Comparison of ENCODE assay signal across 10 mouse cellular contexts in genomic region chr11:69718661-69719060, GRCm38 (mm10). TPM values are rescaled to one million over a fixed set of nuclear protein-coding genes. Genes with fewer than 3 reads are reported as not detected.
DNase-seq lines count a peak whose midpoint lies in the region; ATAC-seq lines count a peak whose summit lies in the region.
"Had no signal": no experiment of that assay in that cellular context is flagged by ENCODE, and none has a peak within 500 bp of the region (broad histone marks: within the 10 kb centered on the region; RNA-seq: fewer than 3 reads in every experiment).

No protein-coding gene starts in this region.

- H3K27me3 ChIP-seq in kidney, embryonic 16.5 days (ENCODE audit: insufficient read depth, low read length): no peaks in the 10 kb centered on the region
- H3K27me3 ChIP-seq in erythroblast, embryonic 14.5 days (ENCODE audit: control insufficient read depth): no peaks in the 10 kb centered on the region
- no peaks in the 10 kb centered on the region for H3K27me3 ChIP-seq in liver, embryonic 13.5 days

- ATAC-seq in kidney, embryonic 16.5 days (ENCODE audit: low FRiP score, low TSS enrichment): no peak
- ATAC-seq in liver, embryonic 13.5 days (ENCODE audit: low read depth): peak; percentile 94

- H3K27ac ChIP-seq in kidney, embryonic 16.5 days (ENCODE audit: low read length): no peak overlapping the region
- H3K27ac ChIP-seq in liver, embryonic 13.5 days: peak overlapping the region; percentile 73

- peak; percentile 26 for DNase-seq in kidney, adult 18-20 months
- peak; percentile 56 for DNase-seq in c-Kit-negative CD71-positive TER-119-positive erythroid progenitor cells, embryonic 14.5 days (ENCODE audit: low read depth, low spot score)
- DNase-seq in liver, embryonic 13.5 days: peak; percentile 70
- no peak for DNase-seq in layer of hippocampus, adult 9-11 months
- DNase-seq in urinary bladder, postnatal 36 days (ENCODE audit: low spot score in 2 of 2): no peak
- no peak for DNase-seq in cerebellum, adult 18-20 months
- DNase-seq: cerebellum, adult 2 months; thymus, adult 2 months had no signal

- H3K9me3 ChIP-seq in kidney, embryonic 16.5 days (ENCODE audit: low read length): peaks cover 3% of the 10 kb centered on the region
- peaks cover 3% of the 10 kb centered on the region for H3K9me3 ChIP-seq in erythroblast, embryonic 14.5 days (ENCODE audit: control insufficient read depth, low read length)
- no peaks in the 10 kb centered on the region for H3K9me3 ChIP-seq in liver, embryonic 13.5 days (replicated peaks)

- no peaks in the 10 kb centered on the region for H3K36me3 ChIP-seq in kidney, embryonic 16.5 days (ENCODE audit: insufficient read depth, low read length)
- H3K36me3 ChIP-seq in erythroblast, embryonic 14.5 days (ENCODE audit: control insufficient read depth): no peaks in the 10 kb centered on the region
- no peaks in the 10 kb centered on the region for H3K36me3 ChIP-seq in liver, embryonic 13.5 days

- H3K4me2 ChIP-seq in kidney, embryonic 16.5 days (replicated peaks; ENCODE audit: low read depth, low read length): no peak overlapping the region
- H3K4me2 ChIP-seq in liver, embryonic 13.5 days: peak overlapping the region; percentile 60

- peaks cover 24% of the 10 kb centered on the region for H3K4me1 ChIP-seq in kidney, embryonic 16.5 days (ENCODE audit: insufficient read depth, low read length)
- peaks cover 52% of the 10 kb centered on the region for H3K4me1 ChIP-seq in erythroblast, embryonic 14.5 days (ENCODE audit: control insufficient read depth)
- H3K4me1 ChIP-seq in liver, embryonic 13.5 days (replicated peaks): peaks cover 45% of the 10 kb centered on the region

- no peak overlapping the region for H3K9ac ChIP-seq in kidney, embryonic 16.5 days (replicated peaks; ENCODE audit: low read length)
- peak overlapping the region; percentile 69 for H3K9ac ChIP-seq in liver, embryonic 13.5 days

- no peak overlapping the region for H3K4me3 ChIP-seq in kidney, embryonic 16.5 days (ENCODE audit: low read length)
- H3K4me3 ChIP-seq in erythroblast, embryonic 14.5 days (replicated peaks): peak overlapping the region; percentile 52
- H3K4me3 ChIP-seq in liver, embryonic 13.5 days (replicated peaks): peak overlapping the region; percentile 35

- WGBS in kidney, embryonic 16.5 days: 43% methylated on average over 15 of the region's 15 CpGs
- WGBS in liver, embryonic 13.5 days (ENCODE audit: insufficient replicate concordance): 13% methylated on average over 15 of the region's 15 CpGs

RNA-seq across cellular contexts. Expression of gene Tnfsfm13, which starts 22.8 kb away (rescaled TPM):
- polyA plus RNA-seq in kidney, embryonic 16.5 days (2015; fragmentation: Nextera tagmentation; extraction: Ambion mirVana): 4.6 and 6.1 TPM in 2 replicates
- not detected in 2 replicates for polyA plus RNA-seq in erythroblast, embryonic 14.5 days (2012)
- polyA plus RNA-seq in liver, embryonic 13.5 days (2015; fragmentation: Nextera tagmentation; extraction: Ambion mirVana): 1.1 and 1.4 TPM in 2 replicates

RNA-seq across cellular contexts. Expression of gene Tnfsf12, which starts 23.0 kb away (rescaled TPM):
- 8.8 and 11.5 TPM in 2 replicates for polyA plus RNA-seq in kidney, embryonic 16.5 days (2015; fragmentation: Nextera tagmentation; extraction: Ambion mirVana)
- polyA plus RNA-seq in erythroblast, embryonic 14.5 days (2012): 0.02 TPM in 1 of 2 replicates, not detected in the other
- polyA plus RNA-seq in liver, embryonic 13.5 days (2015; fragmentation: Nextera tagmentation; extraction: Ambion mirVana): 2.1 and 2.6 TPM in 2 replicates

RNA-seq across cellular contexts. Expression of gene Tnfsf13, which starts 33.1 kb away (rescaled TPM):
- polyA plus RNA-seq in kidney, embryonic 16.5 days (2015; fragmentation: Nextera tagmentation; extraction: Ambion mirVana): 0.66 and 1.2 TPM in 2 replicates
- polyA plus RNA-seq in erythroblast, embryonic 14.5 days (2012): not detected in 2 replicates
- polyA plus RNA-seq in liver, embryonic 13.5 days (2015; fragmentation: Nextera tagmentation; extraction: Ambion mirVana): 0.10 TPM in 1 of 2 replicates, not detected in the other

RNA-seq across cellular contexts. Expression of gene Senp3, which starts 36.8 kb away (rescaled TPM):
- polyA plus RNA-seq in kidney, embryonic 16.5 days (2015; fragmentation: Nextera tagmentation; extraction: Ambion mirVana): 96.5 and 98.4 TPM in 2 replicates
- 5.4 and 5.6 TPM in 2 replicates for polyA plus RNA-seq in erythroblast, embryonic 14.5 days (2012)
- polyA plus RNA-seq in liver, embryonic 13.5 days (2015; fragmentation: Nextera tagmentation; extraction: Ambion mirVana): 37.3 and 38.6 TPM in 2 replicates

RNA-seq across cellular contexts. Expression of gene Polr2a, which starts 39.8 kb away (rescaled TPM):
- 28.3 and 33.6 TPM in 2 replicates for polyA plus RNA-seq in kidney, embryonic 16.5 days (2015; fragmentation: Nextera tagmentation; extraction: Ambion mirVana)
- polyA plus RNA-seq in erythroblast, embryonic 14.5 days (2012): 14.2 and 14.3 TPM in 2 replicates
- 9.6 and 10.8 TPM in 2 replicates for polyA plus RNA-seq in liver, embryonic 13.5 days (2015; fragmentation: Nextera tagmentation; extraction: Ambion mirVana)

Comparison
In these comparisons a context has a peak if more than half of its experiments do, and no peak if none do; other contexts are left out.
1. DNase-seq: peak in kidney, adult 18-20 months (single experiment), c-Kit-negative CD71-positive TER-119-positive erythroid progenitor cells, embryonic 14.5 days (single experiment) and liver, embryonic 13.5 days (single experiment); none in layer of hippocampus, adult 9-11 months (single experiment), urinary bladder, postnatal 36 days (0 of 2) and cerebellum, adult 18-20 months (0 of 2).